Mouse (Mus musculus) cerebellum, postnatal 4 days (tissue): ENCODE measurements around the gene Hscb.

Source experiments
- DNase-seq, 2 experiments: peaks; one replicate each; pipeline ENCODE4 v3.0.0; 2022; ENCODE audit warnings: low spot score in 2 of 2, mixed read lengths in 1 of 2

Gene Hscb

GRCm38 (mm10) chr5:110781529-110782238 lies 57.9 kb downstream of the Hscb start:
- no peak for DNase-seq

GRCm38 (mm10) chr5:110780761-110781528 lies 58.6 kb downstream of the Hscb start:
- no peak for DNase-seq

GRCm38 (mm10) chr5:110779998-110780760 lies 59.4 kb downstream of the Hscb start, which contains the start of gene Pus1:
Gene Pus1, minus strand, starts transcription at chr5:110780659.
- DNase-seq: peak; percentile 81 to 89

- no peak for DNase-seq
These were observed 60.1 kb downstream of the Hscb start for GRCm38 (mm10) chr5:110779276-110779997.
